Mouse (Mus musculus) common myeloid progenitor, adult 5-6 weeks (primary cell): ENCODE measurements around the gene Ino80. TPM values are rescaled to one million over a fixed set of nuclear protein-coding genes. Genes with fewer than 3 reads are reported as not detected.
A peak's percentile ranks its signal among the peaks of the same experiment; 100 is the strongest.
"Not testable (repeated sequence)": the region's sequence is repeated elsewhere in the genome, so short reads cannot be mapped to it uniquely, and the experiment has no call there.

Source experiments
- ATAC-seq: replicated peaks from 2 replicates; pipeline ENCODE4 v1.8.0; 2016; ENCODE audit warnings: low read depth, mild to moderate bottlenecking, moderate TSS enrichment, inconsistent platforms; ENCODE audit not compliant: poor library complexity, severe bottlenecking
- total RNA-seq: library from RNA; stranded (forward); fragments of 200-1000, 187-1606 nt; gene quantifications from 2 replicates; pipeline ENCODE4 v1.2.3, GENCODE M21; 2017

Gene Ino80
- 27.3 and 39.3 TPM in 2 replicates for total RNA-seq

DNA sequence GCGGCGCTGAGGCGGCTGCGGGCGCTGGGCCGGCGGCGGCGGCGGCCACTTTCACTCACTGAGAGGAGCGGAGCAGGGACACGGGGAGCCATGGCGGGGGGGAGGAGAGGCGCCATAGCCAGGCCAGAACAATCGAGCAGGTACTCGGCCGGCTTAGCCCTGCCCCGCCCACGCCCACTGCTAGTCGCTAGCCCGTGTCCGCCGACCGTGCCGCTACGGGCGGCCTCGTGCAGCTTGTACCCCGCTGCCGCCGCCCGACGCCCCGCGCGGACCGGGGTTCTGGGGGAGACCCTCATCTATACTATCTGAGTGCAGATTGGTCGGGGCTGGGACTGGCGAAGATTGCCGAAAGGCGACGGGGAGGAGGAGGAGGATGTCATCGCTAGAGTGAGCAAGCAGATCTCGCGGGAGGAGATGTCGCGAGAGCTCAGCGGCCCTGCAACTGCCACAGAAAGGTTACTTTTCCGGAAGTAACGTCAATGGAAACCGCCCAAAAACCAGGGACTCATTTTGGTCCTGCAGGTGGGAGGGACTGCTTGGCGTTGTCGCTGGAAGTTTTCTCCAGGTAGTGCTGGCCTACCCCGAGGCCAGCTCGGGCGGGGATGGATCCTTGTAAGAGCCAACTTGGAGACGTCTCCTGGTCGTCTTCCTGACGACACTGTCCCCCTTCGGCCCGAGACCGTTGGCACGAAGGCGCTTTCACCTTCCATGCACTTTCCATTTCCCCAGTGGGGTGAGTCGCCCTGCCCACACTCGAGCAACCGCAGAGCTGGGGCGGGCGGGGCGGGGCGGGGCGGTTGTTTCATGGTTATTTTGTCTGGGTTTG is at the start of gene Ino80:
Ino80 (minus strand) TSS at position 117 of the 826 bp plus-strand sequence.
- ATAC-seq = peak; percentile 87

DNA sequence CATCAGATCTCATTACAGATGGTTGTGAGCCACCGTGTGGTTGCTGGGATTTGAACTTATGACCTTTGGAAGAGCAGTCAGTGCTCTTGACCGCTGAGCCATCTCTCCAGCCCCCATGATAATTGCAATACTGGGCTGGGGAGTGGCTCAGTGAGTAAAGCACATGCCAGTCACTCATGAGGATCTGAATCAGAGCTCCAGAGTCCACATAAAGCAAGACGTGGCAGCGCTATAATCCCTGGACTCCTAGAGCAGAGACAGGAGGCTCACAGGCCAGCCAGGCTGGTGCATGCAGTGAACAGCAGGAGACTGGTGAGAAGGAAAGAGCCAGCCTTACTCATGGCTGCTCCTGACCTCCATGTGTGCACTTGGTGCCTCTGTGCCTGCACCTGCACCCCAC is 47.9 kb upstream of the Ino80 start:
- ATAC-seq = no peak

DNA sequence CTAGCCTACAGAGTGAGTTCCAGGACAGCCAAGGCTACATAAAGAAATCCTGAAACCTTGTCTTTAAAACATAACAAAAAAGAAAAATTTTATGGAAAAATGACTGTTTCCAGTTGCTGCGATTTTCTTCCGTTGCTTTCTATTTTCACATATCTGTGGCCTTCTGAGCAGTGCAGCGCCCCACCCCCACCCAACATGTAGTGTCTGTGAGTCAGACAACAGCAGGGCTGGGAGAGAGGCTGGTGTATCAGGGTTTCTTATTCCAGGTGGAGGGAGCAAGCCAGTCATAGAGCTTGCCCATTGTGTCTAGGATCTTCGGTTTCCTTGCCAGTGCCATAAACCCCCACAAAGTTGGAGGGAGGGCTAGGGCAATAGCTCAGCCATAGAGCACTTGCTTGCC is 46.3 kb upstream of the Ino80 start:
- ATAC-seq = no peak

DNA sequence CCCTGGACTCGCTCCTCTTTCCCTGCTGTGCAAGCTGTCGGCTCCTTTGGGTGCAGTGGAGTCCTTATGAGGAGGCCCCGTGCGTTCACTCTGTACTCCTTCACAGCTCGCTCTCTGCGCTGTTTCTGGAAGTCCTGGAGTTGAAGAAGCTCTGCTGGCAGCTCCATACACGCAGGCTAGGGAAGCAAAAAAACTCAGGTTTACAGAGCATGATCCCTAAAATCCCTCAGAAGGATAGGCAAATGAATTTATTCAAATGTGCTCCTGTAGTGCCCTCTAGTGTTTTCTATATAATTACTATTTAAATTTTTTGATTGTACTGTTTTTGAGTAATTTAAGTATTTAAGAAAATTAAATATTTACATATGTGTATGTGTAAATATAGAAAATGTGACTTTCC is 43.1 kb upstream of the Ino80 start:
- no peak for ATAC-seq

DNA sequence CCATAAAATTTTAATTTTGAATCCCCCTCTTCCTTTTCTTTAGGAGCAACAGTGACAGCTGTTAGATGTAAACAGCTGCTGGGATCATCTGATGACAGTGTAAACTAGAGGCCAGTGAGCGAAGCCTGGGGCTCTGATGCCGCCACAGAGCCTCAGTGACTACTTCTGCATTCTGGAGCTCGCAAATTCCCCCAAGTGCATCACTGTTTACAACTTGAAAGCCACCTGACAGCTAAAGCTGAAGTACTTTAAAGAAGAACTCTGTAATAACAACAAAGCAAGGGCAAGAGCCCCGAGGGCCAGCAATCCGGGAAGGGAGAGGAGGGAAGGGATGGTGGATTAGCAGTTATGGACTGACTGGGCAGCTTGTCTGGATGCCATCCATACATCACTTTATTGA is 39.3 kb upstream of the Ino80 start:
- ATAC-seq = no peak

DNA sequence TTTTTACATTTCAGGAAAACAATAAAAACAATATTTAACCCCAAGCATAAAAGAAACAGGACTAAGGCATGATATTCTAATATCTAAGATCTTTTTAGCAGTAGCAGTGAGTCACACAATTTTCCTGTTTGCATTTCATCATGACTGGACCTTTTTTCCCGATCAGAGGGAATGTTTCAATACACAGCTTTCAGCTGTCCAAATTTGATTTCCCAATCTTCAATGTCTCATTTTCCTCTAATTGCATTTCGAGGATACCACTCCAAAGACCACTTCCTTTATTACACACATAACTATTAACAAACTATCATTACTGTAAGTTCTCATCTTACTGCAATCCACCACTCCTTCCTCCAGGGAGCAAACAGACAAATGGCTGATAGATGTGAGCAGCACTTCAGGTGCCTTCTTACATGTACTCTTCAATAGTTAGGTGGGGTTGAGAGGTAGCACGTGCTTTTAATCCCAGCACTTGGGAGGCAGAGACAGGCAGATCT is 36.6 kb upstream of the Ino80 start:
- ATAC-seq = no peak

DNA sequence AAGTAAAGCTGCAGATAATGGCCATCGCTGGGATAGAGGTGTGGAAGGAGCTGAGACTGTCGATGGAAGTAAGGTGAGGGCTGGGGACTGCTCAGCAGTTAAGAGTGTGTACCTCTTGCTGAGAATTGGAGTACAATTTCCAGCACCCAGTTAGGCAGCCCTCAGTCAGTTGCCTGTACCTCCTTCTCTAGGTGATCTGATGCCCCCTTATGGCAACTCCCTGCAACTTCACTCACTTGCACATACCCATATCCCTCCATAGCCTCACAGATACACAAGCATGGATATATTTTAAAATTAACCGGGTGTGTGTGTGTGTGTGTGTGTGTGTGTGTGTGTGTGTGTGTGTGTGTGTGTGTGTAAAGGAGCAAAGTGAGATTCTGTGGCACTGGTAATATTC is 34.8 kb upstream of the Ino80 start:
- ATAC-seq = no peak

DNA sequence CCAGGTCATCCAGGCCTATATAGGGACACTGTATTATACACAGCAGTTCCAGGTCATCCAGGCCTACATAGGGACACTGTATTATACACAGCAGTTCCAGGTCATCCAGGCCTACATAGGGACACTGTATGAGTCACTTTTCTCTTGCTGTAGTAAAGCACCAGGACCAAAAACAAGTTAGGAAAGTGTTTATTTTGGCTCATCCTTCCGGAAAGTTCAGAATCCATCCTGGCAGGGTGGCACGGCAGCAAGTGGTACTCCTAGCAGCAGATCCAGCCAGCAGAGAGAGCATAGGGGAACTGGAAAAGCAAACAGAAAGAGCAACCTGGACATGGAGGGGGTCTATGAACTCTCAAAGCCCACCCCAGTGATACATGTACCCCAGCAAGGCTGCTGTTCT is 33.4 kb upstream of the Ino80 start:
- ATAC-seq = no peak

DNA sequence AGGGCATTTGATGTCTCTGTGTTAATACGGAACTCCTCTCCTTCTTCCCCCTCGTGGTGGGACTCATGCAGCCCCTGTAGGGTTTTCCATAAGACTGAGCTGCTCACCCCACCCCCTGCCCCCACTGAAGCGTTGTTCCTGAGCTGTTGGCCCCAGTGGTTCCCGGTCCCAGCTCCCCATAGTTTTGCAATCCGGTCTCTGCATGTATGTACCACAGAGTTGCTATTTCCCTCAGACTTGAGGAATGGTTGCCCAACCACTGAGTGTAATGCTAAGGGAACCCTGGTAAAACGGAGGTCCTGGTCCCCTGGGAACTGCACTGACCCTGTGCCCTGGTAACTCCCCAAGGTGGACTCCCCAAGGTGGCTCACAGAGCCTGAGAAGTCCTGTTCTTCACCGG is 31.0 kb upstream of the Ino80 start:
- not testable (repeated sequence) for ATAC-seq

DNA sequence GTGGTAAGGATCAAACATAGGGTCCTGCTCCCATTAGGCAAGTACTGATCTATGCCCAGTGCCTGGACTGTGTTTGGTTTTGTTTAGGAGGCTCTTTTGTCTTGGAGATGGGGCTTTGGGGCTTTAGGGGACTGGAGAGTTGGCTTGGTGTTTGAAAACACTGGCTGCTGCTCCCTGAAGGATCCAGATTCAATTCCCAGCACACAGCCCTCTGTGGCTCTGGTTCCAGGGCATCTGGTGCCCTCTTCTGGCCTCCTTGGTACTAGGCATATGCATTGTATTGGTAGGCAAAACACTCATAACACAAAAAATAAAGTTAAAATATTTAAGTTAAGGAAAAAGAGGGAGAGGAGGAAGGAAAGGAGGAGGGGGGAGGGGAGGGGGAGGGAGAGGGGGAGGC is 29.6 kb upstream of the Ino80 start:
- 0 out of 2 replicates have a peak, but pooled peaks have one; percentile 29 for ATAC-seq

DNA sequence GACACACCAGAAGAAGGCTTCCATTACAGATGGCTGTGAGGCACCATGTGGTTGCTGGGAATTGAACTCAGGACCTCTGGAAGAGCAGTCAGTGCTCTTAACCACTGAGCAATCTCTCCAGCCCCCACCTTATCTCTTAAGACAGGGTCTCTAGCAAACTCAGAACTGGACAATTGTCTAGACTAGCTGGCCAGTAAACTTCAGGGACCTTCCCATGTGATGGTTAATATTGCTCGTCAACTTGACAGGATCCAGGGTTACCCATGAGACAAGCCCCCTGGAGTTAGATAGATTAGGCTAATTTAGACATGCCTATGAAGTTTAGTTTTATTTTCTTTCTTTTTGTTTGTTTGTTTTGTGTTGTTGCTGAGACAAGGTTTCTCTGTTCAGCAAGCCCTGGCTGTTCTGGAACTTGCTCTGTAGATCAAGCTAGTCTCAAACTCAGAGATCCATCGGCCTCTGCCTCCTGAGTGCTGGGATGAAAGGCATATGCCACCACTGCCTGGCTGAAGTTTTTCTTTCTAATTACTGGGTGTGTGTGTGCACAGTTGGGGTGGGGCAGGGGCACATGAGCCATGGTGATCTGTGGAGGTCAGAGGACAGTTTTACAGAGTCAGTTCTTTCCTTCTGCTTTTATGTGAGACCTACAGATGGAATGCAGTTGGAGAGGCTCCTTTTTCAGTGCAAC is 23.6 kb upstream of the Ino80 start:
- no peak for ATAC-seq

DNA sequence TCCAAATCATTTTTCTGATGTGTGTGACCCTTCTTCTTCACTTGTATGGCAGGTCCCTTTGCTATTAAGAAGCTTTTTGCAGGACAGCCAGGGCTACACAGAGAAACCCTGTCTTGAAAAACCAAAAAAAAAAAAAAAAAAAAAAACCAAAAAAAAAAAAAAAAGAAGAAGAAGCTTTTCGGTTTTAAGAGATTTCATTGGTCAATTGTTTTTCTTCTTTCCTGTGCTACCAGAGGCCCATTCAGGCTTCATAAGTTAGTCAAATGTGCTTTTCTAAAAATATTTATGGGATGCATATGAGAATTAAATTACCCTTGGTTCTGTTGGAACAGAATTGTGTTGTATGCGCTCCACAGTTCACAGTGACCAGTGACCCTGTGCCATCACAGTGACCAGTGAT is 21.4 kb upstream of the Ino80 start:
- no peak for ATAC-seq

DNA sequence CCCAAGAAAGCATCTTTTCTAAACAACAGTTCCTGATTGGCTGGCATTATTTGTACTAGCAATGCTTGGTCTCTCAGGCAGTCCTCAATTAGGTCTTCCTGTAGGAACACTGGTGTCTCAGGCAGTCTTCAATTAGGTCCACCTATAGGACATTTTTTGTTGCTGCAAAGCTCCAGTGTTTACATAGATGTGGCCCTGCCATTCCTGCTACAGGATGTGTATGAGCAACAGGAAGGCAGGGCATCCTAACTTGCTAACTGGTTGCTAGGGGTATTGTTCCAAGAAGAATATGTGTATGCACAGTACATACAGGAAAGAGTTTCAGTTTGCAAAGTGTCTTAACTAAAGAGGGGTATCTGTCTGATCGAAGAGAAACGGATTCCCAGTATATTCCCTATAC is 18.6 kb upstream of the Ino80 start:
- no peak for ATAC-seq

DNA sequence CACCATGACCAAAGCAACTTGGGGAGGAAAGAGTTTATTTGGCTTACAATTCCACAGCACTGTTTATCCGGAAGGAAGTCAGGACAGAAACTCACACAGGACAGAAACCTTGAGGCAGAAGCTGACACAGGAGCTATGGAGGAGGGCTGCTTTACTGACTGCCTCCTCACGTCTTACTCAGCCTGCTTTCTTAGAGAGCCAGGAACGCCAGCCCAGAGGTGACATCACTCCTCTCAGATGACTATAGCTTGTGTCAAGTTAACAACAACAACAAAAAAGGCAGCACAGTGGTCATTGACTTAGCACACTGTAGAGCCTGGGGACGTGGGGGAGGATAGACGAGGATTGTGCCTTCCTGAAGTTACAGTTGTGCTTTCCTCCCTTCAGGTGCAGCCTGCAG is 14.5 kb upstream of the Ino80 start:
- no peak for ATAC-seq

DNA sequence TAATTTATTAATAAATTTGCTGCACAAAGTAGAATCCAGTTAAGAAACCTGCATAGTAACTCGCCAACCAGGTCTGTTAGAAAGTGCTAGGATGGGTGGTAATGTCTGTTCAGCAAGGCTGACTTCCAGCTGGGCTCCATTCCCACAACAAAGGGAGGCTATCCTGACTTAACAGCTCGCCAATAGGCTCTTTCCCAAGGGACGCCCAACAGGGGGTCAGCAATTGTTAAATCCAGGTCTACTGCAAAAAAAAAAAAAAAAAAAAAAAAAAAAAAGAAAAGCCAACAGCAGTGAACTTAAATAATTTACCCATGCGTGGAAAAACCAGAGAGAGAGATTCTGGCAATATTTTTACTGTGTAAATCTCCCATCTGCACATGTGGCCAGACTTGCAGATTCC is 9.0 kb upstream of the Ino80 start:
- ATAC-seq = no peak

DNA sequence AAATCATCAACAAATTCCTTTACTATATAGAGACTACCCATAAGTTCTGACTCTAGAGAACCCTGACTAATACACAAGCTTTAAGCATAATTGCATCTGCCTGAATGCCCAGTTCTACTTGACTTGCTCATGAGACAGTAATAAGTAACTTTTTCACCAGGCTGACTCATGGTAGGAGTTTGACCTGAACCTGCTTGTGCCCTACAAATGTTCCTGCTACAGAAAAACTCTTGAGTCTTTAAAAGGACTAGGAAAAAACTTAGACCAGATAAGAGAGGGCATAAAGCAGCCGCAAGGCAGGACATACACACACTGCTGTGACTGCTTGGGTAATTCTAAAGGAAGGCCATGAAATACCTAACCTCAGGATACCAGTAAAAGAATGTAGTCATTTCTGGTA is 4.8 kb upstream of the Ino80 start:
- no peak for ATAC-seq

DNA sequence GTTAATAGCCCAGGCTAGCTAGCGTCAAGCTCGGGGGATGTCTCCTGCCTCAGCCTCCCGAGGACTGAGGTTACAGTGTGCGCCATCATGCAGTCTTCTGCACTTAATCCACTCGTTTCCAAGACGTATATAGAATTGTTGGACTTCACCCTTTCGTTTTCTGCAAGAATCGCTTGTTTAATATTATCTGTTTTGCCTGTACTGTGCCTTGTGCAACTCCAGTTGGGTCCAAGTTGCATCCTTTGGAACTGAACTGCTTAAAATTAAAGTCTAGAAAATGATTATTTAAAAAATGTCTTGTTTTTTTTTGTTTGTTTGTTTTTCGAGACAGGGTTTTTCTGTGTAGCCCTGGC is 886 bp upstream of the Ino80 start:
- no peak for ATAC-seq

DNA sequence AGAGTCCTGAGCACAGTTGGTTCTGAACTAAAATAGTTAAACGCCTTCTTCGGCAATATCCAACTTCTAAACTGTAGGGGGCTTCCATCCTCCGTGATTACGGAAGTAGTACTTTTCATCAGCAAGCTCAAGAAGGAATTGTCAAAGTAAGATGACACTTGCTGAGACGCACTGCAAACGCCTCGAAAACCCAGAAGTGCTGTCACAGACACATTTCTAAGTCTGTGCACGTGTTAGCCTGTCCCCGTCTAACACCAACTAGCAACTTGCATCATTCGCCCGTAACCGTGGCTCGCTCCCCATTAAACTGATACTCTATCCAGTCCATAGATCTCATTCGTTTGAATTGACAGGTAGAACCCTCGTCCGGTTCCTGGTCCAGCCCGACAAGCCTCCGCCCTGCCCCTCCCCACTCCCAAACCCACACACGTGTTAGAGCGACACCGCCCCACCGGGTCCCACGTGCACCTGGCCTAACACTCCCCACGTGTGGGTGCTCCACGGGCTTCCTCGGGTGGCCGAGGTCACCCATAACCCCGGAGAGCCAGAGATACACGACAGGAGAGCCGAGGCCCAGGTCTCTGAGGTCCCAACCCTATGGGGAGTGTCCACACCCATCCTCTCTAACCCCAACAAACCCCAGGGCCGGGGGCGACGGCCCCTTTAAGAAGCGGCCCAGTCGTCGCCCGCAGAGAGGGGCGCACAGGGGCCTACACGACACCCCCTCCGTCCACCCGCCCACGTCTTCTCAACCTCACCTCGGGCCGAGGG is 681 bp downstream of the Ino80 start:
- ATAC-seq = peak; percentile 41

DNA sequence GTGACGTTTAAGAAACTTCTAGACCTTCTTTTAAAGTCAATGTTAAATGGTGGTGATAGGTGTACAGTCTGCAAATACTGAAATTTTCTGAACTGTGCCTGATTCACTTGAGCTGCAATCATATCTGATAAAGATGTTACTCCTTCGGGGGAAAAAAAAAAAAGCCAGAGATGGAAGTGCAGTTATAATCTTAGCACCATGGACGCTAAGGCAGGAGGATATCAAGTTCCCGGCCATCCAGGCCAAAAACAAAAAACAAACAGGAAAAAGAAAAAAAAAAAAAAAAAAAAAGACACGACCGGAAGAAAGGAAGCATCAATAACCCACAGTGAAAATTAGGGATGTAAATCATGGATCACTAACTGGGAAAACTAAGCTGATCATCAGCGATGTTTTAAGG is 1.3 kb downstream of the Ino80 start:
- no peak for ATAC-seq

DNA sequence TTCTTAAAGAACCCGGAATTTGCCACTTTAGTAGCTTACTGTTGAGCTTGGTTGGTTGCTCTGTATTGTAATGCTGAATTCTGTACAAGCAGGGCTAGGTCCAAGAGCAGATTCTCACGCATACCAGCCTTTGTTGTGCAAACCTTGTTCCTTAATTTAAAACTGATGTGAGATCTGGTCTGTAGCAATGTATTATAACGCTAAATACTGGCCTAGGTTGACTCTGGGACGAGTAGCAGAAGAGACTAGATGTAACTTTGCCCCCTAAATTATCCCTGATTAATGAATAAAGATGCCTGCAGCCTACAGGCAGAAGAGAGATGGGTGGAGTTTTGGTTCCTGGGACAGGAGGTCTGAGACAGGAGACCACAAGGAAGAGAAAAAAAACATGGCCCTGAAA is 13.5 kb downstream of the Ino80 start:
- no peak for ATAC-seq
